Mouse (Mus musculus) layer of hippocampus, postnatal 10 days (tissue): Measurements from ENCODE around the gene Cenph. TPM values are rescaled to one million over a fixed set of nuclear protein-coding genes. Genes with fewer than 3 reads are reported as not detected.
"Not testable (repeated sequence)": the region's sequence is repeated elsewhere in the genome, so short reads cannot be mapped to it uniquely, and the experiment has no call there.

ENCODE experiments used
- DNase-seq, 2 experiments: peaks; one replicate each; pipeline ENCODE4 v3.0.0; 2021; ENCODE audit warnings: low spot score in 2 of 2
- long read RNA-seq: library from polyadenylated mRNA; stranded (forward); transcript quantifications from one replicate; pipeline ENCODE4 v2.0.0, GENCODE M21; 2023
- total RNA-seq, 2 experiments: library from RNA; stranded (reverse); gene quantifications; 2 replicates each; pipeline ENCODE4 v1.2.3; 2021

Cenph gene
- total RNA-seq = 1 to 10 TPM; 2.4 TPM
- long read RNA-seq, partial matches to known transcripts = 5 of 6 reads
- long read RNA-seq, other reads (novel, unspliced or antisense) = 0 of 6 reads

DNA sequence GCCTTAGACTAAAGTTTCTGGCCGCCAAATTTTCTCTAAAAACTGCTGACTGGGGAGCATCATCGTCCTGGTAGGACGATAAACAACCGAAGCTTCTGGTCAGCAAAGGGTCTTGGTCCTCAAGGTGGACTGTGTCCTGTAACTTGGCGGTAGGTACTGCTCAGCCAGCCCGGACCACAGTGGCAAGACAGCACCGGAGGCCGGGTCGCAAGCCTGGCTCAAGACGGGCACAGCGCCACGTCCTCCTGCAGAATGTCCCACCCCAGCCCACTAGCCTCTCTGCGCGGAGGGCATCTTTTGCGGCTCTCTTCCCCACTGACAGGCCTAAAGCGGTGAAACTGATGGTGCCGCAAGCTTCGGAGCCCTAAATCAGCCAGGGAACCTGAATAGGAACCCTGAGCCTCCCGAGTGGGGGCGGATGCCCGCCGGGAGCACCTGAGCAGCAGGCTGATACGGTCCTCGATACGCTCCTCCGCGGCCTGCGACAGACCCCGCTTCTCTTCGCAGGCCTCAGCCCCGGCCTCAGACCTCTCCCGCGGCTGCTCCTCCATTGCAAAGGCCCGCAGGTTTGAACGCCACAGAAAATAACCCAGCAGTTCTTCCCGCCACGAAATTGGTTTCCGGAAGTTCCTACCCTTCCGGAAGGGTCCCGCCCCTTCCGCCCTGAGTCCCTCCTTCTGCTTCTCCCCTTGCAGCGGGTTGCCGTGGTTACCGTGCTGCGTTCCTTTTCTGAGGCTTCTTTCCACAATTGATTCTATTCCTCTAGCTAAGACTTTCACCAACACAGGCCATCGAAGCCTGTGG is at the start of gene Cenph:
Gene Cenph, minus strand, starts transcription at position 648 of the 804 bp plus-strand sequence.
- peak; percentile 74 to 80 for DNase-seq

DNA sequence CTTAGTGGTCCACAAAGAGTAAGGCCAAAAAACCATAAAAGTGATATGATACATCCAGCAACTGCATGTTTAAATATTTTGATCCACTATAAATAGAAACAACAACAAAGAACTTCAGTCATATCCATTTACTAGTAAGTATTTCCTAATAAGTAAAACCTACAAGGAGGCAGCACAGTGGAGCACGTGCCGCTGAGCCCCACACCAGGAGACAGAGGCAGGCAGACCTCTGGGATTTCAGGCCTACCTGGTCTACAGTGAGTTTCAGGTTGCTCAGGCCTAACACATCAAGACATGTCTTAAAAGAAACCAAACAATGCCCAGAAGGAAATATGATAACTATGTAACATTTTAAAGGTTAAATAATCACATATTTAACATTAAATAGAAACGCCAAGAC is 49.2 kb upstream of the Cenph start:
- DNase-seq = no peak

DNA sequence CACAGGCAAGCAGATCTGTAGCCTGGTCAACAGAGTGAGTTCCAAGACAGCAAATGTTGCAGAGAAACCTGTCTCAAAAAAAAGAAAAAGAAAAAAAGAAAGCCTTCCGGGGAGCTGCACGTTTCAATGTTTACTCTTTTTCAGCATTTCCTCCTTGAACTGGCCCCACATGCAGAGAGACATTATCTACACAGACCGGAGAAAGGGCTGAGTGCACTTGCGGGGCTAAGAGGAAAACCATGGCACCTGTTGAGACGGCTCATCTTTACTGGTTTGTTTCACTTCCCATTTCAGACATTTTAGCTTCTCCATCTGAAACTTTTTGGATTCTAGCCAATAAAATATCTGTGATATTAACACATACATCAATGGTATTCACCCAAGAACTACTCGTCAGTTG is 48.6 kb upstream of the Cenph start:
- no peak for DNase-seq

DNA sequence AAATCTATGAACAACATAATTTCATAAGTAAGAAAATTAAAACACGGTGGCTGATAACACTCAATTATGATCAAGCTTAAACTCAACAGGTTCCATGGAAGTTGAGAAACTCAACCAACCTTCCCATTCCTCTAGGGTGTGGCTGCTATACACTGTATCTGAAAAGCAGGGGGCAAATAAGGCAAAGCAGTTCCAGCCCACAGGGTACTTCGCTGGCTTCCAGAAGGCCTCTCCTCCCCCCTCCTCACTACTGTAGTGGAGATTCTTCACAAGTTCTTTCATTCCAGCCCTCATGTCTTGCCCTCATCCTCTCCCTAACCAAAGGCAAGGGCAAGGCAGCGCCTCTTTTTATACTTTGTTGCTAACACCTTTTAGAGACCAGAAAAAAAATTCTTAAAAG is 48.2 kb upstream of the Cenph start:
- no peak for DNase-seq

DNA sequence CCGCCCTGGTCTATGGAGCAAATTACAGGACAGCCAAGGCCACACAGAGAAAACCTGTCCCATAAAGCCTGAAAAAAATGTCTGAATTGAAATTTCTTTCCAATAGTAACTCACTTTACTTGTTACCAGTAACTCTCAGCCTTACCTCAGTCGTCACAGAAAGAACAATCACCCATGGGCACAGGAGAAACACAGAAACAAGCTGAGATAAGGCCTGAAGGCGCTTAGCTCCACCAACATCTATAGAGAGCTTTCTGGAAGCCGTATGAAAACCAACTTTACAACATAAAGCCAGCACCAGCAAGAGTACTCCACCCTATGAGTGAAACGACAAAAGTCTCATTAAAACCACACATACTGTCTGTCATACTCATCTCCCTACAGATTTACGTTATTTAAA is 38.8 kb upstream of the Cenph start:
- no peak for DNase-seq

DNA sequence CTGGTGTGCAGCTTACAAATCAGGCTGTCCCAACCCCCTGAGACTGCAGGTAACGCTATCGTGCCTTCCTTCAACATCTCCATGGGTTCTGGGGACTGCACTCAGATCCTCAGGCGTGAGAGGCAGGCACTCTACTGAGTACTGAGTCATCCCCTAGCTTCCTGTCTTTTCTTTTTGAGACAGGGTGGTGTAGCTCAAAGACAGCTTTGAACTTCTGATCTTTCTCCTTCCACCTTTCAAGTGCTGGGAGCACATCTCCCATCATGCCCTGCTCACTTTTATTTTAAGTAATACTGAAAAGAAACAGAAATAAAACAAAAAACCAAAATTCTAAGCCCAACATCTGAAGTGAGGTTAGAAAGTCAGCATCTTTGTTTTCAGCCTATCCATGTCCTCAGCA is 30.1 kb upstream of the Cenph start:
- DNase-seq = no peak

DNA sequence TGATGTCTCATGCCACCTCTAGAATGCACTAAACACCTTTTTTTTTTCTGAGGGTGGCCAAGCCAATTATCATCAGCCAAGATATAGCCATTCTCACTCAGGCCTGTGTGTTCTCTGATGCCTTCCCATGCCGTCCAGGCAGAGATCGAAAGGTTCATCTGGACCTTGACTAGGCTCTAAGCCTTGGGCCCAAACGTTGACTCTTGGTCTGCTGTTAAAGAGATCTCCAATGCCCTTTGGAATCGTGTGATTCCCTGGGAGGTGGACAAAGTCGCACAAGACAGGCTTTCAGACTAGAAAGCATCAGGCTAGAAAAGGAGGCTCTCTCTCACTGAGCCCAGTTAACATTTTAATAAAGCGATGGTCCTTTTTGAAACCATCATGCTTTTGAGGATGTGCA is 21.5 kb upstream of the Cenph start:
- no peak for DNase-seq

DNA sequence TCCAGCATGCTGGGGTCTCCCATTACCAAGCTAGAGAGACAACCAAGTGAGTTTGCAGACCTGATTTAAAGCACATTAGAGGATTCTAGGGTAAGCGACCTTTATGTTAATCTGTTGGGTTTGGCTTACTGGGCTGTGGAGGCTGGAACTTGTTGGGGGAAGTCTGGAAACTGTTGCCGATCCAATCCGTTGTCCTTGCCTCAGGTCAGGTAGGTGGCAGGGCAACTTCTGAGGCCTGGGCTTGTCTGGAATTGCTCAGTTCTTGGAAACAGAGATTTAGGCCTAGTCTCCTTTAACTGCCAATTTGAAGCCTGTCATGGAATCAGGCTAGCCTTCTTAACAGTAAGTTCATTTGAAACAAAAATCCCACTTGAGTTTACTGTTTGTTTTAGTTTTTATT is 13.4 kb upstream of the Cenph start:
- no peak for DNase-seq

DNA sequence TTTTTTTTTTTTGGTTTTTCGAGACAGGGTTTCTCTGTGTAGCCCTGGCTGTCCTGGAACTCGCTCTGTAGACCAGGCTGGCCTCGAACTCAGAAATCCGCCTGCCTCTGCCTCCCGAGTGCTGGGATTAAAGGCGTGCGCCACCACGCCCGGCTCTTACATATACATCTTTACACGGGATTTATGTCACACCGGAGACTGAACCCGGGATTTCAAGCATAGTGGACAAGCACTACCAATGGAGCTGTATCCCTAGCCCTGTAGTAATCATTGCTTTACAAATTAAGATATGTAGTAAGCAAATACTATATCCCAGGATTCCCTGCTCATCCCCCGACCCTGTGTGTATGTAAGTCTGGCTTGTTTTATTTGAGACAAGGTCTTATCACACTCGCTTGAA is 12.4 kb upstream of the Cenph start:
- DNase-seq = not testable (repeated sequence)

DNA sequence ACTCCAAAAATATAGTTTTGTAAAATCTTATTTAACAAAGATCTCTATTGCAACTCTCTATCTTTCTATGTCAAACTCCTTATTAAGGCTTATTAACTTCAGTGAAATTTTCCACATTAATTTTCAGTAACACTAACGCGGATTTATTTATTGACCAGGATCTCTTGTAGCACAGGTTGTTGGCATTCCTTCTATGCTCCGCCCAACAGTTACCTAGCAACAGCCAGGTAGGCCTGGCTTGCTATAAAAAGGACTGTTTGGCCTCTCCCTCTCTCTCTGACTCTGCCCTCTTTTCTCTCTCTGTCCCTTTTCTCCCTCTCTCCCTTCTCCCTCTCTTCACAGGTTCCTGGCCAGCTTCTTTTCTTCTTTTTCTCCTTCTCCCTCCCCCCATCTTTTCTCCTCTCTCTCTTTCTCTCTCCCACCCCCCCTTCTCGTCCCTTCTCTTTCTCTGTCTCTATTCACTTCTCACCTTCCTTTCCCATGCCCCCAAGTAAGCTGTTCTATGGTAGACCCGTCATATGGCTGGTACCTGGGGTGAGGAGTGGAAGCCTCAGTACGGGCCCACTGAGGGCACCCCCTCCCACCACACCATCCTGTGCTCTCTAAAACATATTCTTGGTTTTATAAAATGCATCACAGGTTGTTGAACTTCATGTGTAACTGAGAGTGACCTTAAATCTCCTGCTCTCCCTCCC is 11.8 kb upstream of the Cenph start:
- no peak for DNase-seq

DNA sequence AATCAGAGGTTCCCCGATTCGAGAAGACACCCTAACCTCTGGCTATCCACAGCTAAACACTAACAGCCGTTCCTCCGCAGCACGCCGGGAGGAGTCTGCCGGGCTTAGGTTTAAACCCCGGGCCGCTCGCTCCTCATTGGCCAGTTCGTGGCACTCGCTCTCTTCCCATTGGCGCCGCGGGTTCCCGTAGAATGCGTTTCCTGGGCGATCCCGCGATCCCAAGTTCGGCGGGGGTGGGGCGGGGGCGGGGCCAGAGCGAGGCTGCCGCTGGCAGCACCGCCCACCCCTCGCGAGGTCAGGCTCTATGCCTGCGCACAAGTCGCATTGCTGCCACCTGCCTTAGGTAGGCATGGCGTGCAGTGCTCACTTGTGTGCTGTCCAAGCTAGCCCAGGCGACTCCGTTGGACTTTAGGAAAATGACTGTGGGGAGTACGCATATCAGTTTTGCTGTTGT is 10.7 kb upstream of the Cenph start, which contains the start of gene Ccnb1:
Gene Ccnb1, minus strand, starts transcription at position 157 of the 454 bp plus-strand sequence.
- DNase-seq = peak; percentile 89 to 93

DNA sequence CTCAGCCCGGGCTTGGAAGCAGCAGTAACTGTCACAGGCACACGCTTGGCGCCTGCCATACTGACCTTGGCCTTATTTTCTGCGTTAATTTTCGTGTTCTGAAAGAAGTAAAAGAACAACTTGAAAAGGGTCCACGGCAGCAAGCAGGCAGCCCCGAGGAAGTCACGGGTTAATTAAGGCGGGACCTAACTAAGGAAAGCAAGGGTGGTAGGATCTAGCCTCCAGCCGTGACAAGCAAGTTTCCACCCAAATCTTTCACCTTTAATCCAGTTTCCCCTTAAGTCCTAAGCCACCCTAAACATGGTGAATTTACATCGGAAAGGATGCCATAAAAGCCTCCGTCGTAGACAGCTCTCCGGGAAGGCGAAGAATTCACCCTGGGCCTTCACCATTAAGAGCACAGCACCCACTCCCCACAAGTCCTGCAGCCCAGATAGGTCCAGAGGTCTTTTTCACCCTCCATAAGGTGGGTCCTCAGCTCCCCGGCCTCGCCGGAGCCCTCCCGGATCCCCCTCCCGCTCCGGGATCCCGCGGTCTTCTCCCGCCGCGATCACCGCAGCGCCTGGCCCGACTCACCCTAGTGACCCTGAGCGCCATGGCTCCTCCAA is 10.2 kb upstream of the Cenph start:
- no peak for DNase-seq

DNA sequence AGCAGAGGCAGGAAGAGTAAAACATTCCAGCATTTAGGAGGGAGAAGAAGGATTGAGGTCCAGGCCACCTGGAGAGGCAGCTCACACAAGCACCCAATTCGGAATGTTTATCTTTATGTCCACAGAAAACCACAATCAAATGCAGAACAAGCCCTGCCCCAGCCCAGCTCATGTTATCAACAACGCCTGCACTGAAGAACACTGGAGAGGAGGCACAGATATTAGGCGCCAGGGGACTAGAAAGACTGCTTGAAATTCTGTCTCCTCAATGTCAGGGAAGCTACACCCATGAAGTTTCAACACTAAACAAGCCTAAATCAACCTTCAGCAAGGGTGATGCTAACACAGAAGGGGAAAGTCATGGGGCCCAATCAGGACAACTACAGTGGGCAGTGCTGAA is 1.8 kb upstream of the Cenph start:
- DNase-seq = no peak

DNA sequence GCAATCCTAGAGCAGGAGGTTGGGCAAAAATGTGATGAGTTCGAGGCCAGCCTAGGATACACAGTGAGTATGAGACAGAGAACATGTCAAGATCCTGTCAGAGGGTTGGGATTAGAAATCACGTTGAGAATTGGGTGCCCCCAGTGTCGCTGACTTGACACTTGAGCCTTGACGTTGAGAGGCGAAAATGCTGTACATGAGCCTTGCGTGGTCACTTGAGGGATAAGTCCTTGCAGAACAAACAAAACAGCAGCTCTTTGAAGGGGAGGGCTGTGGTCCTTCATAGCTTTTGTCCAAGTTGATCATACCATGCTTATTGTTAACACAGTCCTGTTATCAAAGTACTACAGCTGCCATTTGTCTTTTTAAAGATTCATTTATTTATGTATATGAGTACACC is 1.0 kb upstream of the Cenph start:
- no peak for DNase-seq

DNA sequence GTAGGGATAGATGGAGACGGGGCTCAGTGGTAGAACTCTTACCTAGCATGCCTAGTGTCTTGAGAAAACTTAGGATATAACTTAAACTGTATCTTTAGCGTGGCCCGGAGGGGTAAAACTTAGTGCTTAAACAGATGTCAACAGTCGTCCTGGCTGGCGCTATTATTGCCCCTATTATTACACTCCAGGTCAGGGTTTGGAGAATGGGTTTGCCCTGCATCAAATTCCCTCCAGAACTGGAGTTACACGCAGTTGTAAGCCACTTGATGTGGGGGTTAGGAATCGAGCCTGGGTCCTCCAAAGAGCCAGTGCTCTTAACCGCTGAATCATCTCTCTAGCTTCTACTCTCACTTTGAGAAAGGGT is 339 bp upstream of the Cenph start:
- no peak for DNase-seq

DNA sequence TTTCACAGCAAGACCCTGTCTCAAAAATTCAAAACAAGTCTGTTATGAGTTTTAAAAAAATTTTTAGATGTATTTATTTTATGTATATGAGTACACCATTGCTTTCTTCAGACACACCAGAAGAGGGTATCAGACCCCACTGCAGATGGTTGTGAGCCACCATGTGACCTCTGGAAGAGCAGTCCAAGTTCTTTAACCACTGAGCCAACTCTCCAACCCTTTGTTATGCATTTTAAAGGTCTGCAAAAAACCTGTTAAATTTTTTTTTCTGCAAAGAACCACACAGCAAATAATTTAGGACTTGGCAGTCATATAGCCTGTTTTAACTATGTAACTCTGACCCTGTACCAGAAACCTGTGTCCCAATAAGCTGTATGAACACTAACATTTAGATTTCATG is 995 bp downstream of the Cenph start:
- DNase-seq = no peak

DNA sequence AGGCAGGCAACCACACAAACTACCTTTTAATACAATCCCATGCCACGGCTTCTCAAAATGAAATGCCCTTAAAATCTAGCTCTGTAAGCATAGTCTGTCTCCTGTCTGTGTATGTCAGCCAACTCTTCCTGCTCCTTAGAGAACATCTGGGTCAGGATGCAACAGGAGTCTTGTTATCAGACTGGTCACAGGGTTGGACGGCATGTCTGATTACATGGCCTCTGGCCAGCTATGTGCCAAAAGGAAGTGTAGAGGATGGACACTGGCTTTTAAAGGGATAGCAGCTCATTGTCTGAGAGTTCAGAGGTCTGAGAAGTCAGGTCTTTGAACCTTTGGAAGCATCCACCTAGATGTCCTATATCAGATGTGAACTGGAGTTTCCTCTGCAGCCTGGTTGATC is 20.4 kb downstream of the Cenph start:
- no peak for DNase-seq

DNA sequence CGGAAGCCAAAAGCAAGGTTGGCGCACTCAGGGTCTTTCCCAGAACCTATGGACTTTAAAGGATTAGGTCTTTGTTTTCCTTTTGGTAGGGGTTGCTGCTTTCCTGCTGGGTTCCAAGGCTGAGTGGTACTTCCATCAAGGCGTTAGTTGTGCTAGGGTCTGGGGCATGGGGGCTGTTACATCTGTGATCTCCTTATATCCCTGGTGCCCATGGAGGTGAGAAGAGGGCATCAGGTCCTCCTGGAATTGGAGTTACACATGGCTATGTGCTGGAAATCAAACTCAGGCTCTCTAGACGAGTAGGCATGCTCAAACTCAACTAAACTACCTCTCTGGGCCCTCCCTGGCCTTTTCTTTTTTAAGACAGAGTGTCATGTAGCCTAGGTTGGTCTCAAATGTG is 21.5 kb downstream of the Cenph start:
- DNase-seq = no peak

DNA sequence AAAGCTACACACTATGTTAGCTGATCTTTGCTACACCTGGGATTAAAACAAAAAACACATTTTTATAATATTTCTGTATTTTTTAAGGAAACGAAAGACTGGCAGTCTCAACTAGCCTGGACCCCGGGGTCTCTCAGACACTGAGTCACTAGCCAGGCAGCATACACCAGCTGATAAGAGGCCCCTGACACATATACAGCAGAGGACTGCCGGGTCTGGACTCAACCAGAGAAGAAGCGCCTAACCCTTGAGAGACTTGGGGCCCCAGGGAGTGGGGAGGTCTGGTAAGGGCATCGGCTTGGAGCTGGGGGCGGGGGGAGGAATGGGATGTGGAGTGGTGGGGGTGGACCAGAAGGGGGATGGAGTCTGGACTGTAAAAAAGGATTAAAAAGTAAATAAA is 22.7 kb downstream of the Cenph start:
- no peak for DNase-seq

DNA sequence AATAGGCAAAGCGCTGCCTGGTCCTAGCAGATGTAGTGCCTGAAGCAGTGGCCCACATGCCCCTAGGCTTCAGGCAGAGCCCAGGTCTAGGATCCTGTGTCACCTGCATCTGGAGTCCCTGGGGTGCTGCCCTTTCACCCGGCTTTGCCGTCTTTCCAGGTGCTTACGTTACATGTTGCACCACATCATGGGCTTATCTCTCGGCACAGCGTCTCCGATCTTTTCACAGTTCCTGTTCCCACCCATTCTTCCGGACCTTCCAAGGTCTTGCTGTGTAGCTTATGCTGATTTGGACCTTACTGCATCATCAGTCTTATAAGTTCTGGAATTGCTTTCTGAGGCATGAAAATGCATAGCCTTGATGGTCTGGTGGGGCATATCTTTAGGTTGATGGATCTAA is 23.2 kb downstream of the Cenph start:
- no peak for DNase-seq

DNA sequence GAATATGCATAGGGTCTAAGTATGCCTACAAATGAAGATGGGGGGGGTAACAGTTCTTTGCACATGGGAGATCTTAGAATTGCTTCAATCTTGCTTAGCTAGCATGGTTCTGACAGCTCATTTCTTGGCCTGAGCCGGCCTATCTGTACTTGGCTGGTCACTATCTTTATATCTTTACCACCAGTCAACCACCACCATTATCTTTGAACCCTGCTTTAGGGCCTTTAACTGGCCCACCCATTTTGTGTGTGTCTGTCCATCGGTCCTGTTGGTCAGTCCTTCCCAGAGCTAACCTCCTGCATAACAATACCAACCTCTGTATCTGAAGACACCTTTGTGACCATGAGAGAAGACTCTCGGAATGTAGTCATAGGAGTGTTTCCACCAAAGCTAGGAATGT is 24.3 kb downstream of the Cenph start:
- no peak for DNase-seq

DNA sequence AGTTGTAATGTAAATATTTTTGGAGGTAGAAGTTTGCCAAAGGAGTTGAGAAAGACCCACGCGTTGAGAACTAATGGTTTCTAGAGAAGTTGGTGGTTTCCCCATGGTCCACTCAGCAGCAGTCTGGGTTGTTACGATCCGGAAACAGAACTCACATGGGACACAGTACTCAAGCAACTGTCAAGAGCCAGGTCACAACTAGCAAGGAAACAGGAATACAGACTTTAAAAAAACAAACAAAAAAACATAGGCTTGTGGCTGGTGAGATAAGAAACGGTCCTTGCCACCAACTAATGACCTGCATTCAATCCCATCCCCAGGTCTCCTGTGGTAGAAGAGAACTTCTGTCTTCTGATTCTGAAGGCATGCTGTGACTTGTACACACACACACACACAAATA is 24.9 kb downstream of the Cenph start:
- DNase-seq = no peak
